Mouse (Mus musculus): ENCODE measurements around the gene Lrfn2.

Gene Lrfn2

GRCm38 (mm10) chr17:49033686-49034250 lies 101.6 kb downstream of the Lrfn2 start:
- DNase-seq (ENCODE audit: low spot score), result no peak

GRCm38 (mm10) chr17:49035052-49035451 lies 102.9 kb downstream of the Lrfn2 start:
- DNase-seq (ENCODE audit: low spot score), result no peak

- no peak for DNase-seq (ENCODE audit: low spot score)
Observed at GRCm38 (mm10) chr17:49037163-49037950, 105.2 kb downstream of the Lrfn2 start.

- no peak for DNase-seq (ENCODE audit: low spot score)
Observed at GRCm38 (mm10) chr17:49043806-49044640, 111.8 kb downstream of the Lrfn2 start.

- DNase-seq (ENCODE audit: low spot score), result no peak
Observed at GRCm38 (mm10) chr17:49047921-49048320, 115.7 kb downstream of the Lrfn2 start.

- no peak for DNase-seq (ENCODE audit: low spot score)
Observed at GRCm38 (mm10) chr17:49051231-49051630, 119.1 kb downstream of the Lrfn2 start.

- DNase-seq (ENCODE audit: low spot score), result no peak
Observed at GRCm38 (mm10) chr17:49061141-49061540, 129.0 kb downstream of the Lrfn2 start.

GRCm38 (mm10) chr17:49063789-49064188 lies 131.6 kb downstream of the Lrfn2 start:
- DNase-seq (ENCODE audit: low spot score), result no peak

GRCm38 (mm10) chr17:49064526-49064925 lies 132.3 kb downstream of the Lrfn2 start:
- DNase-seq (ENCODE audit: low spot score), result no peak

- no peak for DNase-seq (ENCODE audit: low spot score)
Observed at GRCm38 (mm10) chr17:49065050-49065449, 132.9 kb downstream of the Lrfn2 start.

- DNase-seq (ENCODE audit: low spot score), result no peak
Observed at GRCm38 (mm10) chr17:49066748-49067147, 134.6 kb downstream of the Lrfn2 start.

GRCm38 (mm10) chr17:49078168-49078567 lies 146.0 kb downstream of the Lrfn2 start:
- no peak for DNase-seq (ENCODE audit: low spot score)

- no peak for DNase-seq (ENCODE audit: low spot score)
Observed at GRCm38 (mm10) chr17:49079647-49080046, 147.5 kb downstream of the Lrfn2 start.

- DNase-seq (ENCODE audit: low spot score), result no peak
Observed at GRCm38 (mm10) chr17:49083594-49084380, 151.6 kb downstream of the Lrfn2 start.

GRCm38 (mm10) chr17:49085111-49085510 lies 152.9 kb downstream of the Lrfn2 start:
- DNase-seq (ENCODE audit: low spot score), result no peak

- no peak for DNase-seq (ENCODE audit: low spot score)
Observed at GRCm38 (mm10) chr17:49096781-49097544, 164.8 kb downstream of the Lrfn2 start.

- DNase-seq (ENCODE audit: low spot score), result no peak
Observed at GRCm38 (mm10) chr17:49111399-49111798, 179.2 kb downstream of the Lrfn2 start.

GRCm38 (mm10) chr17:49111911-49112310 lies 179.7 kb downstream of the Lrfn2 start:
- no peak for DNase-seq (ENCODE audit: low spot score)

GRCm38 (mm10) chr17:49113336-49113735 lies 181.2 kb downstream of the Lrfn2 start:
- no peak for DNase-seq (ENCODE audit: low spot score)

- DNase-seq (ENCODE audit: low spot score), result no peak
Observed at GRCm38 (mm10) chr17:49124166-49124565, 192.0 kb downstream of the Lrfn2 start.

GRCm38 (mm10) chr17:49124642-49125041 lies 192.5 kb downstream of the Lrfn2 start:
- DNase-seq (ENCODE audit: low spot score), result no peak

Data from MN1 (cell line).